Mouse (Mus musculus) bone marrow macrophage, adult 2 months (primary cell): ENCODE data around the gene Smndc1.

ENCODE experiments used
- CTCF ChIP-seq: IDR thresholded peaks from 2 replicates; pipeline ENCODE4 v1.5.1; 2012; ENCODE audit warnings: low read depth, mild to moderate bottlenecking, low read length, moderate library complexity
- POLR2A ChIP-seq: IDR thresholded peaks from 2 replicates; pipeline ENCODE4 v1.6.1; 2012; ENCODE audit warnings: mild to moderate bottlenecking, low read depth, low read length, borderline replicate concordance

DNA sequence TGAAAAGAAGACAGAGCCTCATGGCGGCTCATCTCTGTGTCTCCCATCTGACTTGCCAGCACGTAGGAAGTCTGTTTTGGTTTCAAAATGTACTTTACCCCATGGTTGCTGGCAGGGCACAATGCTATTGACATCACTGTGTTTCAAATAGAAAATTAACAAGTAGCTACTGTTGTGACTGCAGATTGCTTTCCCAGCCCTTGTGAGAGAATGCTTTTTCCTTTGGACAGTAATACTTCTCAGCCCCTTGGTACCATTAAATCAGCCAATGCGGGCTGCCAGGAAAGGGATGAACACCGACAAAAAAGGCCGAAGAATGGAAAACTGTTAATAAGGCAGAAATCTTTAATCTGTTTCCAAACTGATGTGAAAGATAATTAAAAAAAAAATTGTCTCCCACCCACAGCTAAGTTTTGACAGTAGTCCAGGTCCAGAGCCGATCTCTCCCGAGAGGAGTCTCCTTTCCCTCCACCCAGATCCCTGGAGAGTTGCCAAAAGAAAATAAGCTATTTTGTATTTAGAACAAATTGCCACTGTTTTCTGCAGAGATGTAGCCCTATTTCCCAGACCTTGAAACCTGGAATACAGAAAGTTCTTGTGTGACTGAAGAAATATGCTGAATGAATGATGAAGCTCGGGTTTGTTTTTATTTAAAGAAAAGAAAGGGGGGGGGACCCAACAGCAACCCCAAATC, 30.0 kb downstream of the Smndc1 start:
- TF ChIP-seq CTCF (no peak), POLR2A (no peak)
